Comparison of ENCODE assay signal across 1 mouse cellular context in the genomic region with DNA sequence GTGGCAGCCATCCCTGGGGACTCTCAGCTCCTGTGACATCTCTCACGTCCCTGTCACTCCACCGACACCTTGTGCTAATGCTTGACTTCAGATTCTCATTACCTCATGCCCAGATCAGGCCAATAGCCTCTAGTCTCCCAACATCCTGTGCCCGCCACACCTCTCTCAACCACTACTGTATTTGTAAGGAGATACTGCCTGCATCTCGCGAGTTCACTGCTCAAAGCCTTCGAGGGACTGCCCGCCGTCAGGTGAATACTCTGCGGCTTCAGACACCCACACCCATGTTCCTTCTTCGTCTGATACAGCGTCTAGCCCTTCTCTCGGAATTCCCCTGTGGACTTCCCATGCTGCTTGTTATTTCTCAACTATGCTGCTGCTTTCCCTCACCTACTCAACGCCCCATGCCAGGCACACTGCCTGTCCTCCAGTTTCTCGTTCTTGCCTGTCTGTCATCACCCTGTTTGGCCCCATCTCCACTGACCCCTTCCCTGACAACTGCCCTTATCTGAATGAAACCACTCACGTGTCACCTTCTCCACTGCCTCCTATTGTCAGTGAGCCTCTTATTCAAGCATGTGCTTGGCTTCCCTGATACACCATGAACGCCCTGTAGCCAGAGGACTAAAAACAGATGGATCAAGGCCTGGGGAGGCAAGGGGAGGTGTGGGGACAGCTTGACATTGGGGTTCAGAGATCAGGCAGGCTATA.
TF ChIP-seq lines count a peak whose summit lies in the region.

No protein-coding gene starts in this region.

TF ChIP-seq in CH12.LX, 34 proteins besides CTCF, POLR2A, EP300 and RAD21 (continued from another document):
- no peak for TF ChIP-seq PAX5 (IDR thresholded peaks at IDR 0.05; ENCODE audit: low read length)
- no peak for TF ChIP-seq SMC3 (IDR thresholded peaks at IDR 0.05; ENCODE audit: low read depth, low read length)
- TF ChIP-seq USF1 (IDR thresholded peaks at IDR 0.05; ENCODE audit: low read depth, low read length), result no peak
- no peak for TF ChIP-seq KAT2A (IDR thresholded peaks at IDR 0.05; ENCODE audit: insufficient replicate concordance, low read length)
- TF ChIP-seq ZNF384 (IDR thresholded peaks at IDR 0.05; ENCODE audit: low read depth, low read length), result no peak
- TF ChIP-seq ZKSCAN1 (IDR thresholded peaks at IDR 0.05; ENCODE audit: borderline replicate concordance, low read depth, low read length), result no peak
- no peak for TF ChIP-seq ZMIZ1 (IDR thresholded peaks at IDR 0.05; ENCODE audit: low read depth, low read length)
- no peak for TF ChIP-seq UBTF (IDR thresholded peaks at IDR 0.05; ENCODE audit: low read depth, low read length)
- TF ChIP-seq RCOR1 (conservative IDR thresholded peaks at IDR 0.05; ENCODE audit: low read depth, low read length), result peak; percentile 63; the same call in 1 of the 2 replicates
- TF ChIP-seq E2F4 (IDR thresholded peaks at IDR 0.05; ENCODE audit: insufficient replicate concordance, low read depth, low read length), result peak; percentile 61; the same call in 1 of the 2 replicates
